ENCODE assay signal across 8 mouse cellular contexts in the genomic region with DNA sequence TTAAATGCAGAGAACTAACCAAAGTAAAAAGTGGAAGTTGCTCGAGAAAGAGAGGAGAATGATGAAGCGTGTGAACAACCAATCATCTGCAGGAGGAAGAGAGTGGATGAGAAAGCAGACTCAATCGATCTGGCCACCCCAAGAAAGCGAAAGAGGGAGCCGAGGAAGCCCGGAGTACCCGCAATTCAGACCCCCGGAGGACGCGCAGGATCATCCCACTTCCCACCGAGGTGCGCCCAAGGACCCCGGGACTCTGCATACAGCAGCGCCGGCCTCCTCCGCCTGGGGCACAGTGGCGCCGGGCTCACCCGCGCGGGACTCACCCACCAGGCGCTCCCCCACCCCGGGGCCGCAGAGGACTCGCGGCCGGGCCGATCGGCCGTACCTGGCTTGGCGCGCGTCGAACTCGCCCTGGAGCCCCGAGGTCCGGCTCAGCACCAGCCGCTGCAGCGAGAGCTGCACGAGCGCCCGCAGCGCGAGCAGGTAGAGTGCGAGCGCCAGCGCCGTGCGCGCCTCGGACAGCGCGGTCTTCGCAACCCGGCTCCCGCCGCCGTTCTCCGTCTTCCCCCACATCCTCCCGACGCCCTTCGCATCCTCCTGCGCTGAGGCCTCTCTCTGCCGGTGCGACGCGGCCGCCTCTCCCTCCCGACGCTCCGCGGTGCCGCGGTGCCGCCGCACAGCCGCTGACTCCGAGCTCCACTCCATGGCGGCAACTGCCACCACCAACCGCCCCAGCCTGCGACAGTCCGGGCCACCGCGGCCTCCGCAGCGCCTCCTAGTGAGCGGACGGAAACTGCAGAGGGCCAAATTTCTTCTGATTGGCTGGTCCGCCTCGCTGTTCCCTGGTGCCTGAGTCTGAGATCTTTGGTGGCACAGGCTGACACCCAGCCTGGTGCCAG. TPM values are rescaled to one million over a fixed set of nuclear protein-coding genes. Genes with fewer than 3 reads are reported as not detected.
DNase-seq lines count a peak whose midpoint lies in the region; ATAC-seq lines count a peak whose summit lies in the region.

Ermp1 (minus strand) TSS at position 765 of the 899 bp plus-strand sequence.

- peak within 1 kb of the TSS; percentile 77 for H3K27ac ChIP-seq in heart, embryonic 13.5 days (replicated peaks)
- H3K27ac ChIP-seq in liver, embryonic 12.5 days = peak within 1 kb of the TSS; percentile 86
- H3K27ac ChIP-seq in stomach, embryonic 15.5 days = peak within 1 kb of the TSS; percentile 71

- H3K27me3 ChIP-seq in heart, embryonic 13.5 days (replicated peaks) = peaks cover 51% of the 10 kb centered on the region
- H3K27me3 ChIP-seq in liver, embryonic 12.5 days (replicated peaks) = no peaks in the 10 kb centered on the region
- no peaks in the 10 kb centered on the region for H3K27me3 ChIP-seq in stomach, embryonic 15.5 days (replicated peaks)

- peak within 1 kb of the TSS; percentile 86 for H3K4me2 ChIP-seq in heart, embryonic 13.5 days
- peak within 1 kb of the TSS; percentile 73 for H3K4me2 ChIP-seq in liver, embryonic 12.5 days
- H3K4me2 ChIP-seq in stomach, embryonic 15.5 days = peak within 1 kb of the TSS; percentile 65

- H3K36me3 ChIP-seq in heart, embryonic 13.5 days = peaks cover 7% of the 10 kb centered on the region
- H3K36me3 ChIP-seq in liver, embryonic 12.5 days = peaks cover 30% of the 10 kb centered on the region
- 0 out of 2 replicates have a peak, but pooled peaks cover 6% of the 10 kb centered on the region for H3K36me3 ChIP-seq in stomach, embryonic 15.5 days

- DNase-seq in CD4-positive helper T cell, adult 2 months (ENCODE audit: low read depth, low spot score) = peak; percentile 93
- peak; percentile 76 for DNase-seq in brain, embryonic 18.5 days (ENCODE audit: low read depth, low spot score)
- peak; percentile 97 for DNase-seq in kidney, postnatal 10 days
- peak; percentile 92 to 94 for DNase-seq in natural killer cell, adult 2 months (ENCODE audit: low spot score in 2 of 2)

- peaks cover 4% of the 10 kb centered on the region for H3K9me3 ChIP-seq in heart, embryonic 13.5 days
- H3K9me3 ChIP-seq in liver, embryonic 12.5 days (replicated peaks) = no peaks in the 10 kb centered on the region
- no peaks in the 10 kb centered on the region for H3K9me3 ChIP-seq in stomach, embryonic 15.5 days

- H3K9ac ChIP-seq in heart, embryonic 13.5 days = peak within 1 kb of the TSS; percentile 88
- peak within 1 kb of the TSS; percentile 94 for H3K9ac ChIP-seq in liver, embryonic 12.5 days
- peak within 1 kb of the TSS; percentile 47 for H3K9ac ChIP-seq in stomach, embryonic 15.5 days

- ATAC-seq in erythroid progenitor cell, adult 5-6 weeks (replicated peaks; ENCODE audit: low FRiP score, poor library complexity, severe bottlenecking) = peak; percentile 92
- ATAC-seq in heart, embryonic 13.5 days (ENCODE audit: extremely low read depth, insufficient number of reproducible peaks, low FRiP score, low TSS enrichment) = peak; percentile 78
- ATAC-seq in liver, embryonic 12.5 days = peak; percentile 86
- ATAC-seq in stomach, embryonic 15.5 days (ENCODE audit: insufficient read depth, low FRiP score, low read depth) = peak; percentile 92

- H3K4me3 ChIP-seq in heart, embryonic 13.5 days = peak within 1 kb of the TSS; percentile 82
- peak within 1 kb of the TSS; percentile 94 for H3K4me3 ChIP-seq in liver, embryonic 12.5 days
- H3K4me3 ChIP-seq in stomach, embryonic 15.5 days (replicated peaks) = peak within 1 kb of the TSS; percentile 86

- no peaks in the 10 kb centered on the region for H3K4me1 ChIP-seq in heart, embryonic 13.5 days
- H3K4me1 ChIP-seq in liver, embryonic 12.5 days = peaks cover 43% of the 10 kb centered on the region
- no peaks in the 10 kb centered on the region for H3K4me1 ChIP-seq in stomach, embryonic 15.5 days

- WGBS in heart, embryonic 13.5 days = under 1% methylated on average over 82 of the region's 90 CpGs
- whole genome bisulfite sequencing in liver, embryonic 12.5 days (ENCODE audit: insufficient replicate concordance) = 1% methylated on average over 89 of the region's 90 CpGs
- WGBS in stomach, embryonic 15.5 days = under 1% methylated on average over 90 of the region's 90 CpGs

RNA-seq across cellular contexts. Expression of gene Ermp1, which starts in this region (rescaled TPM):
- 15.5 and 25.6 TPM in 2 replicates for total RNA-seq in erythroid progenitor cell, adult 5-6 weeks (2015; ENCODE audit: low replicate concordance)
- 21.3 and 27.7 TPM in 2 replicates for total RNA-seq in erythroid progenitor cell, adult 5-6 weeks (2017; ENCODE audit: low replicate concordance)
- polyA plus RNA-seq in heart, embryonic 13.5 days (2015; fragmentation: Nextera tagmentation; extraction: Ambion mirVana) = 5.3 TPM in 2 replicates
- 18.3 and 19.3 TPM in 2 replicates for polyA plus RNA-seq in liver, embryonic 12.5 days (2016; fragmentation: Nextera tagmentation; extraction: Ambion mirVana)
- 14.2 and 15.5 TPM in 2 replicates for polyA plus RNA-seq in stomach, embryonic 15.5 days (2015; fragmentation: Nextera tagmentation; extraction: Ambion mirVana)

Comparison
In these comparisons a context has a peak if more than half of its experiments do, and no peak if none do; other contexts are left out.
1. Peak in every context shown above with its lines: DNase-seq, ATAC-seq, H3K4me3 ChIP-seq and H3K27ac ChIP-seq.